Mouse (Mus musculus): ENCODE data around the gene Vangl2. TPM values are rescaled to one million over a fixed set of nuclear protein-coding genes. Genes with fewer than 3 reads are reported as not detected.

Gene Vangl2
- total RNA-seq, 2 experiments from 2014 or later: 12.3 to 12.4 TPM

GRCm38 (mm10) chr1:172027010-172027808 lies 1.0 kb downstream of the Vangl2 start:
- peak; percentile 94 for DNase-seq

GRCm38 (mm10) chr1:172026201-172026901 lies 1.9 kb downstream of the Vangl2 start:
- peak; percentile 48 for DNase-seq

GRCm38 (mm10) chr1:172025201-172025904 lies 2.9 kb downstream of the Vangl2 start:
- no peak for DNase-seq

GRCm38 (mm10) chr1:172024140-172024895 lies 3.9 kb downstream of the Vangl2 start:
- DNase-seq: no peak

GRCm38 (mm10) chr1:172019863-172020521 lies 8.3 kb downstream of the Vangl2 start:
- DNase-seq: no peak

GRCm38 (mm10) chr1:172019339-172019738 lies 8.9 kb downstream of the Vangl2 start:
- DNase-seq: no peak

GRCm38 (mm10) chr1:172018336-172019311 lies 9.6 kb downstream of the Vangl2 start:
- no peak for DNase-seq

GRCm38 (mm10) chr1:172017517-172018070 lies 10.7 kb downstream of the Vangl2 start:
- no peak for DNase-seq

- DNase-seq: no peak
Measured at GRCm38 (mm10) chr1:172016660-172017516, 11.4 kb downstream of the Vangl2 start.

GRCm38 (mm10) chr1:172016031-172016430 lies 12.2 kb downstream of the Vangl2 start:
- no peak for DNase-seq

GRCm38 (mm10) chr1:172015312-172015939 lies 12.8 kb downstream of the Vangl2 start:
- DNase-seq: no peak

GRCm38 (mm10) chr1:172014771-172015170 lies 13.5 kb downstream of the Vangl2 start:
- no peak for DNase-seq

GRCm38 (mm10) chr1:172012030-172012429 lies 16.2 kb downstream of the Vangl2 start:
- DNase-seq: peak; percentile 82

GRCm38 (mm10) chr1:172010042-172010824 lies 18.0 kb downstream of the Vangl2 start:
- DNase-seq: no peak

GRCm38 (mm10) chr1:172009406-172009805 lies 18.8 kb downstream of the Vangl2 start:
- no peak for DNase-seq

- no peak for DNase-seq
Measured at GRCm38 (mm10) chr1:172008351-172008750, 19.9 kb downstream of the Vangl2 start.

- DNase-seq: no peak
Measured at GRCm38 (mm10) chr1:172007761-172008160, 20.5 kb downstream of the Vangl2 start.

- no peak for DNase-seq
Measured at GRCm38 (mm10) chr1:172001665-172002064, 26.6 kb downstream of the Vangl2 start.

All from heart, postnatal 4 days (tissue).